Mouse (Mus musculus) lung, postnatal 0 days (tissue): ENCODE data around the gene Kbtbd13.

Experiments used
- CTCF ChIP-seq: IDR thresholded peaks from 2 replicates; pipeline ENCODE4 v1.5.1; 2016; ENCODE audit warnings: antibody characterized with exemption, mild to moderate bottlenecking
- EP300 ChIP-seq: IDR thresholded peaks from 2 replicates; pipeline ENCODE4 v1.6.1; 2016; ENCODE audit warnings: antibody characterized with exemption, mild to moderate bottlenecking, control low read depth

GRCm38 (mm10) chr9:65339146-65339545, 52.3 kb downstream of the Kbtbd13 start:
- TF ChIP-seq CTCF (no peak), EP300 (no peak)
